In genomic region chr12:27492270-27492669, GRCm38 (mm10) we compare ENCODE assay signal across 12 mouse cellular contexts.
DNase-seq lines count a peak whose midpoint lies in the region; ATAC-seq lines count a peak whose summit lies in the region.
"Had no signal": no experiment of that assay in that cellular context is flagged by ENCODE, and none has a peak within 500 bp of the region (broad histone marks: within the 10 kb centered on the region; RNA-seq: fewer than 3 reads in every experiment).

No protein-coding gene starts in this region.

- H3K9me3 ChIP-seq in hindbrain, embryonic 12.5 days (replicated peaks): no peaks in the 10 kb centered on the region
- no peaks in the 10 kb centered on the region for H3K9me3 ChIP-seq in hindbrain, embryonic 11.5 days (ENCODE audit: control insufficient read depth, low read length)
- H3K9me3 ChIP-seq in neural tube, embryonic 13.5 days: no peaks in the 10 kb centered on the region
- no peaks in the 10 kb centered on the region for H3K9me3 ChIP-seq in neural tube, embryonic 15.5 days (replicated peaks)
- H3K9me3 ChIP-seq in embryonic facial prominence, embryonic 10.5 days: no peaks in the 10 kb centered on the region
- no peaks in the 10 kb centered on the region for H3K9me3 ChIP-seq in lung, embryonic 16.5 days (ENCODE audit: control insufficient read depth, low read length)
- H3K9me3 ChIP-seq: heart, embryonic 12.5 days had no signal

- no peaks in the 10 kb centered on the region; the same call in 1 of the 2 replicates for H3K27me3 ChIP-seq in hindbrain, embryonic 12.5 days
- H3K27me3 ChIP-seq in hindbrain, embryonic 11.5 days (ENCODE audit: control insufficient read depth, insufficient read depth, low read length): no peaks in the 10 kb centered on the region
- H3K27me3 ChIP-seq in neural tube, embryonic 13.5 days: no peaks in the 10 kb centered on the region
- H3K27me3 ChIP-seq in neural tube, embryonic 15.5 days (replicated peaks): no peaks in the 10 kb centered on the region
- no peaks in the 10 kb centered on the region for H3K27me3 ChIP-seq in embryonic facial prominence, embryonic 10.5 days (replicated peaks; ENCODE audit: low read depth, poor library complexity, severe bottlenecking)
- H3K27me3 ChIP-seq in lung, embryonic 16.5 days (ENCODE audit: control insufficient read depth, insufficient read depth, low read depth, low read length): no peaks in the 10 kb centered on the region
- H3K27me3 ChIP-seq: heart, embryonic 12.5 days had no signal

- no peak for DNase-seq in hindbrain, embryonic 11.5 days (ENCODE audit: low spot score)
- peak; percentile 21 for DNase-seq in embryonic facial prominence, embryonic 10.5 days (ENCODE audit: low spot score)
- DNase-seq: cerebellum, adult 9-10 months had no signal

- 14% methylated on average over 2 of the region's 2 CpGs for WGBS in hindbrain, embryonic 12.5 days
- 30% methylated on average over 2 of the region's 2 CpGs for WGBS in hindbrain, embryonic 11.5 days
- 19% methylated on average over 2 of the region's 2 CpGs for WGBS in neural tube, embryonic 13.5 days
- WGBS in neural tube, embryonic 15.5 days: 33% methylated on average over 2 of the region's 2 CpGs
- 20% methylated on average over 2 of the region's 2 CpGs for WGBS in embryonic facial prominence, embryonic 10.5 days
- 17% methylated on average over 2 of the region's 2 CpGs for WGBS in lung, embryonic 16.5 days

- H3K4me2 ChIP-seq in hindbrain, embryonic 12.5 days (replicated peaks): no peak overlapping the region
- H3K4me2 ChIP-seq in hindbrain, embryonic 11.5 days (replicated peaks; ENCODE audit: low read depth, low read length): no peak overlapping the region
- no peak overlapping the region for H3K4me2 ChIP-seq in neural tube, embryonic 13.5 days
- H3K4me2 ChIP-seq in neural tube, embryonic 15.5 days: no peak overlapping the region
- no peak overlapping the region for H3K4me2 ChIP-seq in lung, embryonic 16.5 days (ENCODE audit: low read depth, low read length)
- H3K4me2 ChIP-seq: heart, embryonic 12.5 days; liver, embryonic 11.5 days had no signal

- no peak overlapping the region for H3K9ac ChIP-seq in hindbrain, embryonic 12.5 days
- no peak overlapping the region for H3K9ac ChIP-seq in hindbrain, embryonic 11.5 days (ENCODE audit: low read depth, low read length)
- H3K9ac ChIP-seq in neural tube, embryonic 13.5 days: no peak overlapping the region
- no peak overlapping the region for H3K9ac ChIP-seq in neural tube, embryonic 15.5 days (replicated peaks)
- no peak overlapping the region for H3K9ac ChIP-seq in lung, embryonic 16.5 days (ENCODE audit: low read length)
- H3K9ac ChIP-seq: heart, embryonic 12.5 days had no signal

- H3K4me3 ChIP-seq in hindbrain, embryonic 12.5 days: no peak overlapping the region
- no peak overlapping the region for H3K4me3 ChIP-seq in hindbrain, embryonic 11.5 days (ENCODE audit: low read depth, low read length)
- H3K4me3 ChIP-seq in neural tube, embryonic 13.5 days: no peak overlapping the region
- H3K4me3 ChIP-seq in neural tube, embryonic 15.5 days (replicated peaks): no peak overlapping the region
- no peak overlapping the region for H3K4me3 ChIP-seq in embryonic facial prominence, embryonic 10.5 days
- no peak overlapping the region for H3K4me3 ChIP-seq in lung, embryonic 16.5 days (ENCODE audit: low read length)
- H3K4me3 ChIP-seq: heart, embryonic 12.5 days; left cerebral cortex, adult 2 months had no signal

- no peaks in the 10 kb centered on the region for H3K36me3 ChIP-seq in hindbrain, embryonic 12.5 days
- no peaks in the 10 kb centered on the region for H3K36me3 ChIP-seq in hindbrain, embryonic 11.5 days (ENCODE audit: control insufficient read depth, insufficient read depth, low read length)
- H3K36me3 ChIP-seq in neural tube, embryonic 13.5 days: no peaks in the 10 kb centered on the region
- H3K36me3 ChIP-seq in neural tube, embryonic 15.5 days: no peaks in the 10 kb centered on the region
- H3K36me3 ChIP-seq in embryonic facial prominence, embryonic 10.5 days (replicated peaks): no peaks in the 10 kb centered on the region
- no peaks in the 10 kb centered on the region for H3K36me3 ChIP-seq in lung, embryonic 16.5 days (ENCODE audit: control insufficient read depth, insufficient read depth, low read length)
- H3K36me3 ChIP-seq: heart, embryonic 12.5 days had no signal

- H3K4me1 ChIP-seq in hindbrain, embryonic 12.5 days: peaks cover 21% of the 10 kb centered on the region
- H3K4me1 ChIP-seq in hindbrain, embryonic 11.5 days (replicated peaks; ENCODE audit: control insufficient read depth, insufficient read depth, low read length): no peaks in the 10 kb centered on the region
- peaks cover 25% of the 10 kb centered on the region for H3K4me1 ChIP-seq in neural tube, embryonic 13.5 days (replicated peaks)
- H3K4me1 ChIP-seq in neural tube, embryonic 15.5 days: peaks cover 9% of the 10 kb centered on the region
- peaks cover 49% of the 10 kb centered on the region for H3K4me1 ChIP-seq in embryonic facial prominence, embryonic 10.5 days
- H3K4me1 ChIP-seq in lung, embryonic 16.5 days (replicated peaks; ENCODE audit: control insufficient read depth, insufficient read depth, low read length): peaks cover 6% of the 10 kb centered on the region; the same call in 1 of the 2 replicates

- H3K27ac ChIP-seq in hindbrain, embryonic 12.5 days: peak overlapping the region; percentile 57
- H3K27ac ChIP-seq in hindbrain, embryonic 11.5 days (ENCODE audit: low read depth, low read length): no peak overlapping the region
- H3K27ac ChIP-seq in neural tube, embryonic 13.5 days (replicated peaks): peak overlapping the region; percentile 34
- no peak overlapping the region for H3K27ac ChIP-seq in neural tube, embryonic 15.5 days (replicated peaks)
- peak overlapping the region; percentile 51 for H3K27ac ChIP-seq in embryonic facial prominence, embryonic 10.5 days (replicated peaks)
- no peak overlapping the region for H3K27ac ChIP-seq in lung, embryonic 16.5 days (ENCODE audit: low read length)
- H3K27ac ChIP-seq: left cerebral cortex, adult 2 months had no signal

- 0 out of 2 replicates have a peak, but pooled peaks have one; percentile 52 for ATAC-seq in hindbrain, embryonic 12.5 days (ENCODE audit: low FRiP score)
- no peak; the same call in 1 of the 2 replicates for ATAC-seq in hindbrain, embryonic 11.5 days (ENCODE audit: low FRiP score)
- peak; percentile 68; the same call in 1 of the 2 replicates for ATAC-seq in neural tube, embryonic 13.5 days (ENCODE audit: low read depth)
- no peak for ATAC-seq in neural tube, embryonic 15.5 days (ENCODE audit: low FRiP score)
- ATAC-seq in lung, embryonic 16.5 days (ENCODE audit: low read depth): peak; percentile 52; the same call in 1 of the 2 replicates
- ATAC-seq in granulocyte monocyte progenitor cell, adult 5-6 weeks (replicated peaks; ENCODE audit: poor library complexity, severe bottlenecking): no peak
- ATAC-seq in monocyte, adult 5-6 weeks (replicated peaks; ENCODE audit: insufficient number of reproducible peaks, low FRiP score, low TSS enrichment, poor library complexity, severe bottlenecking): no peak

Comparison
In these comparisons a context has a peak if more than half of its experiments do, and no peak if none do; other contexts are left out.
1. ATAC-seq: peak in hindbrain, embryonic 12.5 days (single experiment), neural tube, embryonic 13.5 days (single experiment) and lung, embryonic 16.5 days (single experiment); none in hindbrain, embryonic 11.5 days (single experiment), neural tube, embryonic 15.5 days (single experiment), granulocyte monocyte progenitor cell, adult 5-6 weeks (single experiment) and monocyte, adult 5-6 weeks (single experiment).
2. H3K27ac ChIP-seq: peak in hindbrain, embryonic 12.5 days (single experiment), neural tube, embryonic 13.5 days (single experiment) and embryonic facial prominence, embryonic 10.5 days (single experiment); none in hindbrain, embryonic 11.5 days (single experiment), neural tube, embryonic 15.5 days (single experiment) and lung, embryonic 16.5 days (single experiment).